Mouse (Mus musculus): Measurements from ENCODE around the gene Pld2. TPM values are rescaled to one million over a fixed set of nuclear protein-coding genes. Genes with fewer than 3 reads are reported as not detected.

Gene Pld2
- polyA plus RNA-seq, 1 experiment from 2014 or later: 18.1 TPM

DNA sequence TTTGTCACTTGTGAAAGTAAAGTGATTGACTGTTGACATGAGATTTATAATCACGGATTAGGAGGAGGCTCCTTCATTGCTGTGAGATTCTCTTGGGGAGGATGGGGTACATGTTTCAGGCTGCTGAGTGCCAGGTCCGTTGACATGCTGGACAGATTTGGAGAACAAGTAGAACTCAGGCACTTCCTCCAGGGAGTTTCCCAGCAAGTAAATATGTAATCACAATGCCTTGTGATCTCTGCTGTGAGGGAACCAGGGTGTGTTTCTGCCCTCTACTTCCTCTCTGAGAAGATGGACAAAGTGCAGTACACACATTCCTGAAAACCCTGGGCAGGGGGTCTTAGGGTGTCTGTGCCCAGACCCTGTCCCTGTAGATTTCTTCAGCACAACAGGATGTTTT is 55.8 kb downstream of the Pld2 start:
- no peak overlapping the region for H3K9ac ChIP-seq (replicated peaks)
- H3K4me3 ChIP-seq (replicated peaks): no peak overlapping the region
- H3K4me1 ChIP-seq: peaks cover 11% of the 10 kb centered on the region; the same call in 1 of the 2 replicates
- H3K36me3 ChIP-seq: peaks cover 32% of the 10 kb centered on the region
- H3K9me3 ChIP-seq (replicated peaks): no peaks in the 10 kb centered on the region
- no peak for ATAC-seq (ENCODE audit: low FRiP score)
- 83% methylated on average over 2 of the region's 2 CpGs for WGBS
- no peaks in the 10 kb centered on the region for H3K27me3 ChIP-seq (replicated peaks)
- H3K4me2 ChIP-seq: no peak overlapping the region
- H3K27ac ChIP-seq (replicated peaks): peak overlapping the region; percentile 38; the same call in 1 of the 2 replicates

DNA sequence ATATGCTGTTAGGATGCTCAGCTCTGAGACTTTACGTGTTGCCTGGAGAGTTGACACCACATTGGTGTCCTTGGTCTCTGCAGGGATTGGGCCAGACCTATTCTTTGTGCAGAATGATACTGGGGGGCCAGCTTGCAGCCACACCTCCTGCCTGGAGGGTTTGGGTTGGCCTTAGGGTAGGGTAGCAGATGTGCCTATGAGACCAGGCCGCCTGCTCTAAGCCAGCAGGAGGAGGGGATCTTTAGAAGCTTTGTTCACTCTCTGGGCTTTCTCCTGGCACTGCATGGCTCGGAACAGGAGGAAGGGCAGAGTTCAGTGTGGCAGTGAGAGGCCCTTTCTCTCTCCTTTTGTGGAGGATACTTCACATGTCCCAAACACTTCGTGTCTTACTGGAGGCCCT is 56.2 kb downstream of the Pld2 start:
- WGBS: 52% methylated on average over 4 of the region's 4 CpGs

DNA sequence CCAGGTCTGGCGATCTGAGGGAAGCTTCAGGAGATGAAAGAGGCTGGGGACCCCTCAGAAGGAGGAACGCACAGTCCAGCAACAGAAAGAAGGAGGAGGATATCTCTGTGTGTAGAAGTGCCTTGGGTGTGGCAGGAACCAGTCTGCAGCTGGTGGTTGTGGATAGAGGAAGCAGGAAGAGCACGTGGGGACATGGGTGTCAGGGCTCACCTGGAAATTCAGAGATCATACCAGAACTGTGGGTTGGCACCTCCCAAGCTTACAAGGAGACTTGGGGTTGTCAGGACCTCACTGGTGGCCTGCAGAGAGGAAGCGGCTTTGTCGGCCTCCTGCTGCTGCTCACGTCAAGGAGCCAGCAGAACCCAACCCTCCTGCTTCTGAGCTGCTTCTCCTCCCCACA is 57.4 kb downstream of the Pld2 start:
- H3K36me3 ChIP-seq: peaks cover 41% of the 10 kb centered on the region
- peaks cover 11% of the 10 kb centered on the region; the same call in 1 of the 2 replicates for H3K4me1 ChIP-seq
- no peak overlapping the region for H3K4me3 ChIP-seq (replicated peaks)
- no peak overlapping the region for H3K27ac ChIP-seq (replicated peaks)
- H3K9me3 ChIP-seq (replicated peaks): no peaks in the 10 kb centered on the region
- WGBS: 83% methylated on average over 6 of the region's 6 CpGs
- H3K9ac ChIP-seq (replicated peaks): no peak overlapping the region
- no peak for ATAC-seq (ENCODE audit: low FRiP score)
- H3K27me3 ChIP-seq (replicated peaks): no peaks in the 10 kb centered on the region
- H3K4me2 ChIP-seq: no peak overlapping the region

More for the DNA sequence above, 56.2 kb downstream of the Pld2 start:
- Histone ChIP-seq H3K9me3 (replicated peaks) (no peaks in the 10 kb centered on the region), H3K4me1 (peaks cover 11% of the 10 kb centered on the region; the same call in 1 of the 2 replicates), H3K4me2 (no peak overlapping the region), H3K4me3 (replicated peaks) (no peak overlapping the region), H3K27me3 (replicated peaks) (no peaks in the 10 kb centered on the region), H3K27ac (replicated peaks) (peak overlapping the region; percentile 38; the same call in 1 of the 2 replicates), H3K9ac (replicated peaks) (no peak overlapping the region), H3K36me3 (peaks cover 32% of the 10 kb centered on the region)
- no peak for ATAC-seq (ENCODE audit: low FRiP score)

DNA sequence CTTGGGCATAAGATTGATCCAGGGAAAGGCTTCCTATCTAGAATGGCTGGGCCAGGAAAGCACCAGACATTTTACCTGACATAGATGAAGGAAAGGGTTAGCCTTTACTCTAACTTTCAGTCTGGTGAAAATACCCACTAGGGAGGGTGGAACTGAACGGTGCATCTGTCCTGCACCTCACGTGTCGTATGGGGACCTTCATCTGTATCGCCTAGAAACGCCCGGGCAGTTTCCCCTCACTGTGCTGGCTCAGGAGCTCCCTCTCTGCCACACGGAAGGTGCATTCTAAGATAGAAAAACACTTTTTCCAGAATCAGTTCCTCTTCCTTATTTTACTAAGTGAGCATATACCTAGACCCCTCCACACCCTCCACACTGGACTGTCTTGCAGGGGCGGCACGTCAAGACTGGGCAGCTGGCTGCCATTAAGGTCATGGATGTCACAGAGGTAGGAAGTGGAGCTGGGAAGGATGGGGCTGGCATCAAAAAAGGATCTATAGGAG is 58.6 kb downstream of the Pld2 start:
- H3K4me1 ChIP-seq: peaks cover 11% of the 10 kb centered on the region; the same call in 1 of the 2 replicates
- no peak for ATAC-seq (ENCODE audit: low FRiP score)
- H3K4me2 ChIP-seq: no peak overlapping the region
- no peak overlapping the region for H3K4me3 ChIP-seq (replicated peaks)
- no peak overlapping the region for H3K27ac ChIP-seq (replicated peaks)
- H3K27me3 ChIP-seq (replicated peaks): no peaks in the 10 kb centered on the region
- H3K36me3 ChIP-seq: peaks cover 49% of the 10 kb centered on the region
- no peak overlapping the region for H3K9ac ChIP-seq (replicated peaks)
- 91% methylated on average over 9 of the region's 9 CpGs for WGBS
- no peaks in the 10 kb centered on the region for H3K9me3 ChIP-seq (replicated peaks)

- Histone ChIP-seq H3K4me2 (no peak overlapping the region), H3K27ac (replicated peaks) (no peak overlapping the region), H3K9ac (replicated peaks) (no peak overlapping the region), H3K27me3 (replicated peaks) (no peaks in the 10 kb centered on the region), H3K4me1 (no peaks in the 10 kb centered on the region), H3K4me3 (replicated peaks) (no peak overlapping the region), H3K36me3 (peaks cover 84% of the 10 kb centered on the region), H3K9me3 (replicated peaks) (no peaks in the 10 kb centered on the region)
- 55% methylated on average over 14 of the region's 14 CpGs for WGBS
- ATAC-seq (ENCODE audit: low FRiP score): peak; percentile 61; the same call in 1 of the 2 replicates
These were observed 65.2 kb downstream of the Pld2 start for GRCm38 (mm10) chr11:70605024-70605566.

DNA sequence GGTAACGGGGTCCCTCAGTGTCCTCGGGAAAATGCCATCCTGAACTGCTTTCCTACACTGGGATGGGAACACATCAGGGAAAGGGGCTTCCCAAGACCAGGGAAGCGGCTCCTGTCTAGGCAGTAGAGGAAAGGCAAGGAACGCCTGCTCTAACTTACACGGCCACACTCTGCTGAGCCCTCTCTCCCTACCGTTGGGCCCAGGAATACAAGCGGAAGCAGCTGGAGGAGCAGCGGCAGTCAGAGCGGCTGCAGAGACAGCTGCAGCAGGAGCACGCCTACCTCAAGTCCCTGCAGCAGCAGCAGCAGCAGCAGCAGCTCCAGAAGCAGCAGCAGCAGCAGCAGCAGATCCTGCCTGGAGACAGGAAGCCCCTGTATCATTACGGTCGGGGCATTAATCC is 66.9 kb downstream of the Pld2 start:
- no peak for ATAC-seq (ENCODE audit: low FRiP score)
- Histone ChIP-seq H3K36me3 (peaks cover 91% of the 10 kb centered on the region), H3K4me1 (no peaks in the 10 kb centered on the region)

DNA sequence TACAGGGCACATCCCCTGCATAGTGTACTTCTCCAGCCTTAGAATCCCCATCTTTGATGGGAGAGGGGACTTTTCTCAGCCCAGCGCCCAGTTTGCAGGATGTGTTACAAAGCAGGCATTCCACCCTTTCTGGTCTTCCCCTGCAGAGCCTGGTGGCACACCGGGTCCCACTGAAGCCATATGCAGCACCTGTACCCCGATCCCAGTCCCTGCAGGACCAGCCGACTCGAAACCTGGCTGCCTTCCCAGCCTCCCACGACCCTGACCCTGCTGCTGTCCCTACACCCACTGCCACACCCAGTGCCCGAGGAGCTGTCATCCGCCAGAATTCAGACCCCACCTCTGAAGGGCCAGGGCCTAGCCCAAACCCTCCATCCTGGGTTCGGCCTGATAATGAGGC is 67.7 kb downstream of the Pld2 start:
- H3K4me1 ChIP-seq: no peaks in the 10 kb centered on the region
- no peak overlapping the region for H3K27ac ChIP-seq (replicated peaks)
- no peak overlapping the region for H3K9ac ChIP-seq (replicated peaks)
- 92% methylated on average over 9 of the region's 9 CpGs for WGBS
- H3K36me3 ChIP-seq: peaks cover 90% of the 10 kb centered on the region
- ATAC-seq (ENCODE audit: low FRiP score): no peak
- no peaks in the 10 kb centered on the region for H3K27me3 ChIP-seq (replicated peaks)
- no peaks in the 10 kb centered on the region for H3K9me3 ChIP-seq (replicated peaks)
- no peak overlapping the region for H3K4me3 ChIP-seq (replicated peaks)
- no peak overlapping the region for H3K4me2 ChIP-seq

More for the DNA sequence above, 66.9 kb downstream of the Pld2 start:
- Histone ChIP-seq H3K9ac (replicated peaks) (no peak overlapping the region), H3K4me3 (replicated peaks) (no peak overlapping the region), H3K27me3 (replicated peaks) (no peaks in the 10 kb centered on the region), H3K27ac (replicated peaks) (no peak overlapping the region), H3K4me2 (no peak overlapping the region), H3K9me3 (replicated peaks) (no peaks in the 10 kb centered on the region)
- WGBS: 80% methylated on average over 12 of the region's 12 CpGs

Other genes with a start within 250 kb of the Pld2 start
- gene Alox12e, start 217.4 kb upstream of the Pld2 start, polyA plus RNA-seq (2015; fragmentation: Nextera tagmentation; extraction: Ambion mirVana): 5.9 TPM in 1 of 2 replicates, not detected in the other
- 1.2 TPM in 1 of 2 replicates, not detected in the other for gene Alox15, start 188.0 kb upstream of the Pld2 start, polyA plus RNA-seq (2015; fragmentation: Nextera tagmentation; extraction: Ambion mirVana)
- gene Pelp1, start 130.0 kb upstream of the Pld2 start, polyA plus RNA-seq (2015; fragmentation: Nextera tagmentation; extraction: Ambion mirVana): 29.7 and 33.0 TPM in 2 replicates
- gene Arrb2, start 107.4 kb upstream of the Pld2 start, polyA plus RNA-seq (2015; fragmentation: Nextera tagmentation; extraction: Ambion mirVana): 53.6 and 59.7 TPM in 2 replicates
- 44.4 and 45.0 TPM in 2 replicates for gene Med11, start 88.1 kb upstream of the Pld2 start, polyA plus RNA-seq (2015; fragmentation: Nextera tagmentation; extraction: Ambion mirVana)
- 0.60 and 1.0 TPM in 2 replicates for gene Zmynd15, start 80.6 kb upstream of the Pld2 start, polyA plus RNA-seq (2015; fragmentation: Nextera tagmentation; extraction: Ambion mirVana)
- gene Cxcl16, start 80.1 kb upstream of the Pld2 start, polyA plus RNA-seq (2015; fragmentation: Nextera tagmentation; extraction: Ambion mirVana): 7.4 and 8.5 TPM in 2 replicates
- gene Tm4sf5, start 34.8 kb upstream of the Pld2 start, polyA plus RNA-seq (2015; fragmentation: Nextera tagmentation; extraction: Ambion mirVana): 1.5 and 6.4 TPM in 2 replicates
- gene Vmo1, start 25.4 kb upstream of the Pld2 start, polyA plus RNA-seq (2015; fragmentation: Nextera tagmentation; extraction: Ambion mirVana): 0.32 and 0.96 TPM in 2 replicates
- gene Gltpd2, start 20.9 kb upstream of the Pld2 start, polyA plus RNA-seq (2015; fragmentation: Nextera tagmentation; extraction: Ambion mirVana): 0.15 and 0.41 TPM in 2 replicates
- gene Psmb6, start 14.7 kb upstream of the Pld2 start, polyA plus RNA-seq (2015; fragmentation: Nextera tagmentation; extraction: Ambion mirVana): 756 and 815 TPM in 2 replicates
- not detected in 2 replicates for gene Gm40193, start 7.1 kb upstream of the Pld2 start, polyA plus RNA-seq (2015; fragmentation: Nextera tagmentation; extraction: Ambion mirVana)
- gene Mink1, start 22.8 kb downstream of the Pld2 start, polyA plus RNA-seq (2015; fragmentation: Nextera tagmentation; extraction: Ambion mirVana): 15.0 and 16.6 TPM in 2 replicates
- gene 4930544D05Rik, start 75.8 kb downstream of the Pld2 start, polyA plus RNA-seq (2015; fragmentation: Nextera tagmentation; extraction: Ambion mirVana): not detected in 2 replicates
- 0.23 and 0.40 TPM in 2 replicates for gene Chrne, start 79.2 kb downstream of the Pld2 start, polyA plus RNA-seq (2015; fragmentation: Nextera tagmentation; extraction: Ambion mirVana)
- 0.15 TPM in 2 replicates for gene Gp1ba, start 99.1 kb downstream of the Pld2 start, polyA plus RNA-seq (2015; fragmentation: Nextera tagmentation; extraction: Ambion mirVana)
- 100 and 109 TPM in 2 replicates for gene Rnf167, start 107.2 kb downstream of the Pld2 start, polyA plus RNA-seq (2015; fragmentation: Nextera tagmentation; extraction: Ambion mirVana)
- gene Slc25a11, start 107.4 kb downstream of the Pld2 start, polyA plus RNA-seq (2015; fragmentation: Nextera tagmentation; extraction: Ambion mirVana): 169 and 174 TPM in 2 replicates
- gene Pfn1, start 114.6 kb downstream of the Pld2 start, polyA plus RNA-seq (2015; fragmentation: Nextera tagmentation; extraction: Ambion mirVana): 679 and 994 TPM in 2 replicates
- gene Eno3, start 117.1 kb downstream of the Pld2 start, polyA plus RNA-seq (2015; fragmentation: Nextera tagmentation; extraction: Ambion mirVana): 12.6 and 17.5 TPM in 2 replicates
- 159 and 165 TPM in 2 replicates for gene Spag7, start 129.4 kb downstream of the Pld2 start, polyA plus RNA-seq (2015; fragmentation: Nextera tagmentation; extraction: Ambion mirVana)
- gene Camta2, start 148.0 kb downstream of the Pld2 start, polyA plus RNA-seq (2015; fragmentation: Nextera tagmentation; extraction: Ambion mirVana): 25.6 and 29.0 TPM in 2 replicates
- 1.2 and 1.4 TPM in 2 replicates for gene Inca1, start 160.1 kb downstream of the Pld2 start, polyA plus RNA-seq (2015; fragmentation: Nextera tagmentation; extraction: Ambion mirVana)
- gene Kif1c, start 160.5 kb downstream of the Pld2 start, polyA plus RNA-seq (2015; fragmentation: Nextera tagmentation; extraction: Ambion mirVana): 1.6 and 1.7 TPM in 2 replicates
- gene Zfp3, start 224.1 kb downstream of the Pld2 start, polyA plus RNA-seq (2015; fragmentation: Nextera tagmentation; extraction: Ambion mirVana): 15.8 and 16.3 TPM in 2 replicates